Mouse (Mus musculus): ENCODE results near the gene Plekhg6.

DNA sequence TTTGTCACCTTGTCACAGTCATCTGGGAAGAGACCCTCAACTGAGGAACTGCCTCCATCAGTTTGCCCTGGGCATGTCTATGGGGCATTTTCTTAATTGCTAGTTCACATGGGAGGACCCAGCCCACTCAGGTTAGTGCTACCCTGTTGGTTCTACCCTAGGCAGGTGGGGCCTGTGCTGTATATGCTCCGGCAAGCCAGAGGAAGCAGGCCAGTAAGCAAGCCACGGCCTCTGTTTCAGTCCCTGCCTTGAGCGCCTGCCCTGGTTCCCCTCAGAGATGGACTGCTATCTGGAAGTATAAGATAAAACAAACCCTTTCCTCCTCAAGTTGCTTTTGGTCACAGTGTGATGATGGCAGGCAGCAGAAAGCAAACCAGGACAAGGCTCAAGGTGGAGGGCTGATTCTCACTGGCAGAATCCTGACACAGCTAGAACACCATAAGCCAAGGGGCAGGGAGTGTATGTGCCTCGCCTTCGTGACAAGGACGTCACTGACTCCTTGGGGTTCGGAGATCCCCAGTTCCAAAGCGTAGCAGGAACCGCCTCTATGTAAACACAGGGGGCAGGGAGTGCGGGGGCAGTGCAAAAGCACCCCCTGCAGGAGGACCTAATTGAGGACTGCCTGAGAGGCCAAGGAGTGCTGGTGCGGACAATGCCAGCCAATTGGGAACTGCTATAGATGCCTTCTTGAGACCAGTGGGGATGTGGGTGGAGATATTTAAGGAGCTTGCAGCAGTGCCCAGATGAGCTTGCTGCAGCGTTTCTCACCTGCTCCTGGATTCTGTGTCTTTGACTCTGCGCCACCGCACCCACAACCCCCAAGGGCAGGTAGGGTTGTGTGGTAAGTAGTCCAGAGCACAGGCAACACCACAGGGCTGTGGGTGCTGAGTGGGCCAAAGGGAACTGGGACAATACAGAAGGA is 25.1 kb upstream of the Plekhg6 start:
- no peak for TF ChIP-seq CTCF (IDR thresholded peaks at IDR 0.05; ENCODE audit: low read depth, low read length)
- no peak for TF ChIP-seq POLR2AphosphoS5 (IDR thresholded peaks at IDR 0.05; ENCODE audit: insufficient replicate concordance, low read depth, low read length)
- TF ChIP-seq GATA1 (IDR thresholded peaks at IDR 0.05; ENCODE audit: borderline replicate concordance, low read length): no peak
- no peak for TF ChIP-seq TAL1 (conservative IDR thresholded peaks at IDR 0.05; ENCODE audit: low read depth, low read length)
